Mouse (Mus musculus) thymus, postnatal 25 days (tissue): ENCODE measurements around the gene Asic3.
A peak's percentile ranks its signal among the peaks of the same experiment; 100 is the strongest.
"Not testable (repeated sequence)": the region's sequence is repeated elsewhere in the genome, so short reads cannot be mapped to it uniquely, and the experiment has no call there.

Experiments
- DNase-seq: peaks from one replicate; pipeline ENCODE4 v3.0.0; 2022

Gene Asic3

DNA sequence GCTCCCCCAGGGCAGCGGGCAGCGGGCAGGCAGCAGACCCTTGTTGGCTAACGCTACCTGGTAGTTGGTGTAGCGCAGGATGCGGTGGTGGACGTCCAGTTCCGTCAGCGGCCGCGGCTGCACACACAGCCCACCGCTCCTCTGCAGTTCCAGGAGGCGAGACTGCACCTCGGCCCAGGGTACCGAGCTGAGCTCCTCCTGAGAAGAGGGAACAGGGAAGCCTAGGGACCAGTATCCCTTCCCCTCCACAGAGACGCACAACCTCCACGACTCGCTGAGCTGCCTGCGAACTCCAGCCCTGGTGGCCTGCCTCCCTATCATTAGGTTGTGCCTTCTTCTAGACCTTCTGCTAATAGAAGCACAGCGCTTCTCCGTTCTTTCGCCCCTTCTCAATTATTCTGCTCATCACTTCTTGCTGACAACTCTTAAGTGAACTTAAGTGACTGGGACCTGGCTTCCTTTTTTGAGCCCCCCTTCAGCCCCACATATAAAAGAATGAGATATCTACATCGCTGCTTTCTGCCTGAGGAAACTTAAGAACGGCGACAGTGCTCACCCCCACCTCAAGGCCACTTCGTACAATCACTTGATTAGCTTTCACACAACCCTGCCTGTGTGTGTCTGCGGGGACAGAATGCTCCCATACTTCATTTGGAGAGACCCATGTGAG lies 24.8 kb upstream of the Asic3 start:
- peak; percentile 9 for DNase-seq

DNA sequence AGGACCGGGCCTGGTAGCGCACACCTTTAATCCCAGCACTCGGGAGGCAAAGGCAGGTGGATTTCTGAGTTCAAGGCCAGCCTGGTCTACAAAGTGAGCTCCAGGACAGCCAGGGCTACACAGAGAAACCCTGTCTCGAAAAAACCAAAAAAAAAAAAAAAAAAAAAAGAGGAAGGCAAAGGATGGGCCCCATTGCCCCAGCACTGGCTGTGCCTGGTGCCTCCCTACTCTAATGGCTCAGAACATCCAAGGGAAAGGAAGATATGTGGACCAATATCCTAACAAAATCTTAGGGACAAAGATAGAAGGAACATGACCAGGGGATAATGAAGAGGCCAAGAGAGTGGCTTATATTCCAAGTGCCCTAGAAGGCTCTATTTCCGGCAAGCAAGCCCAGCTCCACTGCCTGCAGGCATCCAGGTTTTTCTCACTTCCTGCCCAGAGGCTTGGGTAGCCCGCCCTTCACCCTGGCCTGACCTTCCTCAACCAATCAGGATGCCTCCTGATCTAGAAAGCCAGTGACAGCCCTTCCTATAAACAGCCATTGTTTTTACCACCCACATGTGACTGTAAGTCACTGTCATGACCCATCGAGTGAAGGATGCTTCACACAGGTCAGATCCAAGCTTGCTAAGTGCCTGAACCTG lies 24.1 kb upstream of the Asic3 start:
- peak; percentile 43 for DNase-seq

- no peak for DNase-seq
Measured at GRCm38 (mm10) chr5:24389658-24390020, 23.6 kb upstream of the Asic3 start.

DNA sequence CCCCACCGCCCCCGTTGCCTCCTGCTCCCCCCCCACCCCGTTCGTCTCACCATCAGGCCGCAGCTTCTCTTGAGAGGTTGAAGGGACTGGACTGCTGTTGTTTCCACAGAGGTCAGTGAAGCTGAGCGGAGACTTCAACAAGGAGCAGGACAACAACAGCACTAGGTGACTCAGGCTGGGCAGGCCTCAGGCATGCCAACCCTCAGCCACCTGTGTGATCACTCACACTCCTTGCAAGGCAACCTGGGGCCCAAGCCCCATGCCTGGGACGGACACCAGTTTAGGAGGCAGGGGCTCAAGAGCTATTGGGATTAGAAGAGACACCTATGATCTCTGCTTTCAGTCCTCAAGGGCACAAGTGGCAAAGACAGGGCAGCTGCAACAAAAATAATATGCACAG lies 21.3 kb upstream of the Asic3 start, which contains the start of gene Atg9b:
Gene Atg9b (minus strand): TSS at position 280 of the 400 bp plus-strand sequence.
- DNase-seq = no peak

- DNase-seq = no peak
Measured at GRCm38 (mm10) chr5:24392724-24393123, 20.5 kb upstream of the Asic3 start.

DNA sequence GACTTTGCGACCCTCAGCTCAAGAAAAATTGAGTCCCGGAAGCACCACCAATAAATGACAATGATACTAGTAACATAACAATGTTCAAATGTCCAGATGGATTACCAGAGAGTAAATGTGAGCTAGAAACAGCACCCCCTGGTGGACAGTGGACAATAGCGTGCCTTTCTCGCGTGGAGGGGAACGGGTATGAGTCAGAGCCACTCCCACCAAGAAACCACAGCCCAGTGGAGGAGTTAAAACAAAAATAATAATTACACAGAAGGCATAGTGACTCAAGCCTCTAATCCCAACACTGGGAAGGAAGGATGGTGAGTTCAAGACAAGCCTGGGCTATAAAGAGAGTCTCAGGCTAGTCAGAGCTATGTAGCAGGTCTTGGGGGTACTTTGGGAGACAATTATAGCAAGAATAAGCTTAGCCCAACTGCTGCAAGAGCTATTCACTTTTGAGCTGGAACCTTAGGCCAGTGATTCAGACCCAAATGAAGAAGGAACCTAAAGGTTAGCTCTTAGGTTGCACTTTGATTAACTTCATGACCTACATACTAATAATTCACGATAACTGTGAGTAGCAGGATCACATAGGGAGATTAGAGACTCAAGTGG lies 19.7 kb upstream of the Asic3 start, which contains the start of gene Abcb8:
Gene Abcb8 (plus strand): TSS at position 272 of the 606 bp plus-strand sequence.
- DNase-seq = peak; percentile 87

DNA sequence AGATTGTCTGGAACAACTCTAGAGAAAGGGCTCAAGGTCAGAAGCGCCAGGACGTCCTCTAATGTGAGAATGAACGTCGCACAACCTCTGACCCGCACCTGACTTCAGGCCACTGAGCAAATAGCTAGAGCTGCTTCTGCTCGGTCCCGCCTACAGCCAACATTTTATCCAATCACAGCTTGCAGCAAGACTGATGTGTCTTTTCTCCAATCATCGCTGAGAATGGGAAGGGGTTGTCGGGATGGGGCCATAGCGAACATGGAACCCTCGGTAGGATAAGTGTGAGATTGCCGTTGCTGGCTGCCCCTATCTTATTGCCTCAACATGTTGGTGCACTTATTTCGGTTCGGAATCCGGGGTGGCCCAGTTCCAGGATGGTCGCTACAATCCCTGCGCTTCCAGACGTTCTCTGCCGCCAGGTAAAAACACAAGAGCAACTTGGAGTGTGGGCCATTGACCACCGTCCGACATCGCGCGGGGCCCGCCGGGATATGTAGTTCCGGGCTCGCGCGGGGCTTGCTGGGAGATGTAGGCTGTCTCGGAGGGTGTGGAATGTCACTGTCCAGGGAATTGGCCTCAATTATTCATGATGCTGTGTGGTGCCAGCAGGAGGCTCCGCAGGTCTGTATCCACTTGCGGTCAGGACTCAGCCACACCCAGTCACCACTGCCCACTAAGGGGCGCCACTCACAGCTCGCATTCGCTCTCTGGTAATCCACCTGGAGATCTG lies 18.9 kb upstream of the Asic3 start:
- peak; percentile 93 for DNase-seq

- DNase-seq = not testable (repeated sequence)
Measured at GRCm38 (mm10) chr5:24396254-24396653, 16.9 kb upstream of the Asic3 start.

DNA sequence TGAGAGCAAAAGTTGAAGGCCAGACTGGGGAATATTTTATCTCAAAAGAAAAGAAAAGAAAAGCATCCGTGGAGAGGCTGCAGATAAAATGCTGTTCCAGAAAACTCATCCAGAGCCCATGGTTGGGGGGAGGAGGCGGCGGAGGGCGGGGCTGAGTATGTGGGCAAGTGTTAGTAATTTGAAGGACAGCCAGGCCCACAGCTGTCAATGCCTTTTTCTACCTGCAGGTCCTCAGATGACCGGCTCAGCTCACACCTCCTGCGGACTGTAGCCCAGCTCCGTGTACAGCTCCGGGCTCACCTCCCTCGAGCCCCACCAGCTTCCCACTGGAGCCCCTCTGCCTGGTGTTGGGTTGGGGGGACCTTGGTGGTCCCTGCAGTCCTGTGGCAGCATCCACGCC lies 13.5 kb upstream of the Asic3 start:
- DNase-seq = no peak

DNA sequence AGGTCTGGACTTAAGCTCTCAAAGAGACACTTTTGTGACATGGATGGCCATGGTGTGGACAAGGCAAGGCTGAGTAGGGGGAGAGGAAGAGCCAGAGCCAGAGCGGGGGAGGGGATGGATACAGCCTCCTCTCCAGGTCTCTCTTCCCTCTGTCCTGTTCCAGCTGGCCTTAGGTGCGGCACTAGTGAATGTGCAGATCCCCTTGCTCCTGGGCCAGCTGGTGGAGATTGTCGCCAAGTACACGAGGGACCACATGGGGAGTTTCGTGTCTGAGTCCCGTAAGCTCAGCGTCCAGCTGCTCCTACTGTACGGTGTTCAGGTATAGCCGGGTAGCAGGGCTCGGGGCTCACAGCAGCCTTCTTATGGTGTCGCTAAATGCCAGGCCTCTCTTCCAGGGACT lies 12.8 kb upstream of the Asic3 start:
- DNase-seq = no peak

DNA sequence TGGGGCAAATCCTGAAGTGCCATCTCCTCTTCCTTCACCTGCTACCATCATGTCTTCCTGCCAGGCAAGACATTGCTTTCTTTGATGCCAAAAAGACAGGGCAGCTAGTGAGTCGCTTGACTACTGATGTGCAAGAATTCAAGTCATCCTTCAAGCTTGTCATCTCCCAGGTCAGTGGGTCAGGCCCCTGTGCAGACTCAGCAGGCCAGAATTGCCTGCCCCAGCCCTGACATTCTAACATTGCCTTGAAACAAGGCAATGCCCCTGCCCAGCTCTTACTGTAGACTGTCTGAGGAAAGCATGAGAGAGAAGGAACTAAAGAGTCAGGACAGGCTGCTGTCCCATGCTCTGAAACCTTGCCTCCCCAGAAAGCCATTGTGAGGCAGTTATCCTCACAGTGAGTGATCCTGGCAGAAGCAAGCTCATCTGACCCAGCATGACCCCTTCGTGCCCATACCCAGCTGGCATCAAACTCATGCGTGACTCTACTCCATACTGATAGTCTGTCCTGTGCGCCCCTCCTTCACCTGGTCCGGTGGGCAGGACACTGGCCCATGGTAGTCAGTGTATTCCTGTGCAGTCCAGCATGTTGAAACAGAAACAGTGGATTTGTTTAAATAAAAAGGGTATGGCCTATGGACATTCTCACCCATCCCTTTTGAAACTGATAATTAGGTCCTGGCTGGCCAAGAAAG lies 12.1 kb upstream of the Asic3 start:
- no peak for DNase-seq

DNA sequence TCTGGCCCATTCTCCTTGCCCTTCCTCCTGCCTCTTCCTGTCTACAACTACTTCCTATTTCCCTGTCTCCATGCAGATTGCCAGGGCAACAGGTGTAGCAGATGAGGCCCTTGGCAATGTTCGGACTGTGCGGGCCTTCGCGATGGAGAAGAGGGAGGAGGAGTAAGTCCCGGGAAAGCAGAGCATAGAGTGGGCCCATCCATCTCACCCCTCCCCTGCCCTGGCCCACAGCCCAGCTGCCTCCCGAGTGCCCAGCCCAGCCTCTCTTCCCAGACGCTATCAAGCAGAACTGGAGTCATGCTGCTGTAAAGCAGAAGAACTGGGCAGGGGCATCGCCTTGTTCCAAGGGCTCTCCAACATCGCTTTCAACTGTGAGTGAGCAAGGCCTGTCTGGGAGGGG lies 11.2 kb upstream of the Asic3 start:
- DNase-seq = no peak

DNA sequence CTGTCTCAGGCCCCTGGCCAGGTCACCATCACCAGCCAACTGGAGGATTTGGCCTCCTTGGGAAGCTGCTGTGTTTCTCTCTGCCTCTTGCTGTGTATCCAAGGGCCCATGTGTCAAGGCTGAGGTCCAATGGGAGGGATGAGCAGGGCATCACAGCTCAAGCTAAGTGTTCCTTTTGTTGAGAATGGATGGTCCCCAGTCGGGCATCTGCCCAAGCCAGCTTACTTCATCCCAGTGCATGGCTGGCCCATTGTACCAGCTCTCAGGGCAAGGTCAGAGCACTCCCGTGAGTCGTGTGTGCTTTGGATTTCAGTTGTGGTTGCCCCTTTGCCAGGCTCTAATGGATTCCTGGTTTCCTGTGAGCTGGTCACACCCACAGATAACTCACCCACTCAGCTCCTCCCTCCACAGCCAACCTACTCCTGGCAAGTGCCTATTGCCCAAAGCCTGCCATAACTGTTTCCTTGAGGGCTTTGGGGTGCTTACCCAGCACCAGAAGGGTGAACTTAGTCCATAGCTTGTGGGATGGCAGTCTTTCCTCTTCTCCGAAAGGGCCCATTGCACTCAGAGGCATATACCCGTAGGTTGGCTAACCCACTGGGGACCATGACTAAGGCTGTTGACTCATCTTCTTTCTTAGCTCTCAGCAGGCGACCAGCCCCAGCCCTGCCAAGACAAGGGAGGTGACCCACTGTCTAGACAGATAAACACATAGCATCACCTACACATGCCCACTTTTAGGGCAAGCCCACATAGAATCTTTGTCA lies 8.4 kb upstream of the Asic3 start:
- DNase-seq = no peak

DNA sequence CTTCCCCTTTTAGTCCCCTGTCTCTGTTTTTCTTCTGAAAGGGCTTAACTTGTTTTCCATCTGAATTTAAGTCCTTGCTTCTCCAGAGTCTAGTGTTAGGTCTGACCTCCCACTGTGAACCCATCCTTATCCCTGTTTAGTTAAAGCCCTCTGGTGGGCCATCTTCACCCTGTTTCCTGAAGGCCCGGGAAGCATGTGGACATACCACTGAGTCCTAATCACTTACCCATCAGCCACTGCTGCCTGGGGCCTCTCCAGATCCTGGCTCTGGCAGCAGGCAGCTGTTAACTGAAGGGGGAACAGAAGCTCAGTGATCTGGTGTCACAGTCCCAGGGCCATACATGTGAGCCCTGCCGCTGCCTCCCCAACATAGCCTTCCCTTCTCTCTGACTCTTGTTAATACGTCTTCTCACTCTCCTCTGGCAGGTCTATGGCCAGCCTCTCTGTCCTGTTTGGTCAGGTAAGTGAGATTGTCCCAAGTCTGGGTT lies 7.8 kb upstream of the Asic3 start:
- DNase-seq = no peak

DNA sequence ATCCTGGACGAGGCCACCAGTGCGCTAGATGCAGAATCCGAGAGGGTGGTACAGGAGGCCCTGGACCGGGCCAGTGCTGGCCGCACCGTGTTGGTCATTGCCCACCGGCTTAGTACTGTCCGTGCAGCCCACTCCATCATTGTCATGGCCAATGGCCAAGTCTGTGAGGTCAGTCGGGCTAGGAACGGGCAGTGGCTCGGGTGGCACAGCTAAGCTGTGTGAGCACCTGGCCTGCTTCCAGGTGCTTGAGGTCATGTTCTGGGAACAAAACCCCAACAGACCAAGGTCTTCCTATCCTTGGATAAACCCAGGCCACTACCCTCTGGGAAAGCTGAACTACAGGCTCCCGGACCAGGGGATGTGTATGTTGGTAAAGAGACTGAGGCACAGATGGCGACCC lies 4.5 kb upstream of the Asic3 start:
- DNase-seq = no peak

DNA sequence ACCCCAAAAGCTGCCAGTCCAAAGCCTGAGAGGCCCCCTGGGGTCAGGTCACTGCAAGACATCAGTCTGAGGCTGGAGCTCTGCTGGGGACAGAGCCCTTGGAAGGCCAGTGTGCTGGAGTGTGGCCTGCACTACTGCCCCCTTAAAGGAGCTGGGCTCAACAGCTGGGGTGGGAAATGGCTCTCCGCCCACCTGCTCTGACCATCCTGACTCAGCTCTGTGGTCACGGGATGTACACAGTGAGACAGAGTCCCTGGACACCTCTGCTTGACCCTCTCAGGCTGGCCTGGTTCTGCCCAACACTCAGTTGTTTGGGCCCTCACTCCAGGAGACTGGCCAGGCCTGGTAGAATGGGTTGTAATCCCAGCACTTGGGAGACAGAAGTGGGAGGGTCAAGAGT lies 3.7 kb upstream of the Asic3 start:
- no peak for DNase-seq

- DNase-seq = no peak
Measured at GRCm38 (mm10) chr5:24412063-24412462, 1.1 kb upstream of the Asic3 start.

DNA sequence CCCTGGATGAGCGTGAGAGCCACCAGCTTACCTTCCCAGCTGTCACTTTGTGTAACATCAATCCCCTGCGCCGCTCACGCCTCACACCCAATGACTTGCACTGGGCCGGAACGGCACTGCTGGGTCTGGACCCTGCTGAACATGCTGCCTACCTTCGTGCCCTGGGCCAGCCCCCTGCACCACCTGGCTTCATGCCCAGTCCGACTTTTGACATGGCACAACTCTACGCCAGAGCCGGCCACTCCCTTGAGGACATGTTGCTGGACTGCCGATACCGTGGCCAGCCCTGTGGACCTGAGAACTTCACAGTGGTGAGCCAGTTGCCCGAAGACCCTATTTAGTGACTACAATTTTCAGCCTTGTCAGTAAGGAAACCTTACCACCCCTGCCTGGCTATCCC lies 746 bp downstream of the Asic3 start:
- DNase-seq = no peak

DNA sequence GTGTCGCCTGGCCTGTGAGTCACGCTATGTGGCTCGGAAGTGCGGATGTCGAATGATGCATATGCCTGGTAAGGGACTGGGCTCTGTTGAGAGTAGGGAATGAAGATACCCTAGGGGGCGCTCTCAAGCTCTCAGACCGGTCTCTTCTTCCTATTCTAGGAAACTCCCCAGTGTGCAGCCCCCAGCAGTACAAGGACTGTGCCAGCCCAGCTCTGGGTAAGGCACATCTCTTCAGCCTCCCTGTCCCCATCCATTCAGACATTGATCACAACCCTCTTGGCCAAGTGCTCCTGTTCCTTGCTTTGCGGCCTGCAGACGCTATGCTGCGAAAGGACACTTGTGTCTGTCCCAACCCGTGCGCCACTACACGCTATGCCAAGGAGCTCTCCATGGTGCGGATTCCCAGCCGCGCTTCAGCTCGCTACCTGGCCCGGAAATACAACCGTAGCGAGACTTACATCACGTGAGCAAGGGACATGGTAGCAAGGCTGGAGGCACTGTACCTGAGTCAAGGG lies 3.1 kb downstream of the Asic3 start:
- peak; percentile 72 for DNase-seq

DNA sequence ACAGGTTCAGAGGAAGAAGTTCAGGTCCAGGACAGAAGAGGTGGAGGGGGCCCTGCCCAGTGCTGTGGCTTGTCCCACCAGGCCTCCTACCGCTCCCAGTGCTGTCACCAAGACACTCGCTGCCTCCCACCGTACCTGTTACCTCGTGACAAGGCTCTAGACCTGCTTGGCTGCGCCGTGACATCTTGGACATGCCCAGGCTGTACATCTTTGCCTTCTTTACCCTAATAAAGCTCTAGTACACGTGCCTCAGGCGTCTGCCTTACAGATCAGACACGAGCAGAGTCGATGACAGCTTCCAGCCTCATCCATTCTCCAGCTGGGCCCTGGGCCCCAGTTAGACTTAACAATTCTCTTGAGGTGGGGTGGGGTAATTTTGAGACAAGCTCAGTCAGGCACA lies 4.4 kb downstream of the Asic3 start:
- DNase-seq = no peak

DNA sequence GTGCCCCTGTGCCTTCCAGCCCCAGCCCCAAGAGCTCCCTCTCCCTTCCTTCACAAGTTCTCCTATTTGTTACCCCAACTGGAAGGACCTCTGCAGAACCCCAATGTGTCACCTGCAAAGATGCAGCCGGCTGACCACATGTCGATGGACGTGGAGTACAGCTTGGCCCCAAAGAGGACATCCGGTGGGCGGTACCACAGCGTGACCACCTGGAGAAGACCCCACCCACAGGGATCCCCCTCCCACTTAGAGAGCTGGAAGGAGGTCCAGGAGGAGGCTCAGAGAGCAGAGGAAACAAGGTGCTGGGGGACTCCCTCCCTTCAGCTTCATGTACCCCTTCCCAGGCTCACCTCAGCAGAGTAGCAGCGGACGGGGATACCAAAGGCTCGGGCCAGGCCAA lies 7.2 kb downstream of the Asic3 start:
- no peak for DNase-seq
